Mouse (Mus musculus) fat pad, adult 2 months (tissue): ENCODE measurements around the gene Slc6a6.

ENCODE experiments used
- DNase-seq: peaks from one replicate; pipeline ENCODE4 v3.0.0-alpha.2; 2011; ENCODE audit warnings: low read depth, low spot score; ENCODE audit errors: extremely low read depth

The Slc6a6 gene

GRCm38 (mm10) chr6:91683602-91684473 is at the start of gene Slc6a6:
TSS of gene Slc6a6 (plus strand) at chr6:91684053.
- no peak for DNase-seq

- DNase-seq = no peak
These were observed 49.4 kb upstream of the Slc6a6 start for GRCm38 (mm10) chr6:91634417-91634816.

DNA sequence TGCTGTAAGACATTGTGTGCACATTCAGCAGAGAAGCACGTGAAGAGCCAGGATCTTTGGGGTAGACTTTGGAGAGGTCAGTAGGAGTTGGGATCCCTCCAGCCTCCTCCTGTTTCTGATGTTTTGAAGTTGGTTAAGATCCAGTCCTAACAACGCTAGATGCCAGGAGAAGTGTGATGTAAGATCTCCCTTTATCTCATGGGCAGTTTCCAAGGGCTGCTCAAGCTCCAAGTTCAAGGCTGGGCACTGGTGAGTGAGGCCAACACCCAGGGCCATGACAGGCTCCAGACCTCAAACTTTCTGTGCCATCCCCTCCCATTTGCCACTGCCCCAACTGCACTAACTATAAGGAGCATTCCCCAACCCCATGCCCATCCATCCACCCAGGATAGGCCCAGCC is 49.0 kb upstream of the Slc6a6 start:
- DNase-seq = no peak

- no peak for DNase-seq
These were observed 45.5 kb upstream of the Slc6a6 start for GRCm38 (mm10) chr6:91638204-91638995.

DNA sequence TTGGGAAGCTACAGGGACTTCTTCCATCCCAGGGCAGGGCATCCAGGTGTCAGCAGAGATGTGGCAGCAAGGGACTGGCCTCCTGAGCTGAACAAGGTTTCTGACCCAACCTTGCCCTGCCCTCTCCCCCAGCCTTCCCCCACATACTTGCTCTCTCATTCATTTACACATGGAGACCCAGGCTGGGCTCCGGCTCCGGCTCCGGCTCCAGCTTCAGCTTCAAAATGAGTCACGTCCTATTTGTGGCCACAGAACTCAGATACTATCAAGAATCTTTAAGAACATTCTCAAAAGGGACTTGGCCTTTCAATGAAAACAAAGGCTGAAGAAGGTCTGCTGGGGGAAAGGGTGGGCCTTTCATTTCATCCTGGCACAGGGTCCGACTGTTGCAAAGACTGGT is 40.8 kb upstream of the Slc6a6 start:
- no peak for DNase-seq

- no peak for DNase-seq
These were observed 40.4 kb upstream of the Slc6a6 start for GRCm38 (mm10) chr6:91643416-91643921.

DNA sequence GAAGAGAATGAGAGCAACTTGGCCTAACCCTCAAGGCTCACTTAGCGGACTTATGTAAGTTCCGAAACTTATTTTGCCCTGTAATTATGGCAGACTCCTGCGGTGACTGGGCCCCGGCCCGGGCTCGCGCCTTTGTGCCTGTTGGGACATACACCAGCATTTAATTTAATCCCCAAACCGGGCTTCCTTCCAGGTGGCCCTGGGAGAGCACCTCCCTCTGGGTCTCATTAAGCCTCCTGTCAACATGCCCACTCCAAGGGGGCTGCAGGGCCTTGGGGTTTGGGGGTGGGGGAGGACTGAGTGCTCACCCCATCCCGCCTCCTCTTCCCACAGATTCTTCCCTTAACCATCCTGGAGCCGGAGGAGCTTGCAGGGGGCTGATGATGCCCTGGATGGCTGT is 37.8 kb upstream of the Slc6a6 start:
- no peak for DNase-seq

DNA sequence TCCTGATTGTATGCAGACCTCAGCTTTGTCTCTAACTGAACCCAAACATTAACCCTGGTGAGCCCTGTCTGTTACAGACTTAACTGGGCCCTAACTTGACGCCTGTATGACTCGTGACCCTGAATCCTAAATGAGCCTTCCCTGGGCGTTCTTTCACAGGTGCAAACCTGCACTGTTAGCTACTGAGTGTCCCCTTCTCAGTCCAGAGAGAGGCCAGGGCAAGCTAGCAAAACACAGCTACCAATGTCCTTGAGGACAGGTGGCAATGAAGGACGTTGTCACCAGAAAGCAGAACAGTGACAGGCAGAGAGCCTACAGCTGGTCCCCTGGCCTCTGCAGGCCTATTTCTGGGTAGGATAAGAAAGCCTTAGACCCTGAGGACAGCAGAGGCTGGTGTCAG is 37.0 kb upstream of the Slc6a6 start:
- no peak for DNase-seq

DNA sequence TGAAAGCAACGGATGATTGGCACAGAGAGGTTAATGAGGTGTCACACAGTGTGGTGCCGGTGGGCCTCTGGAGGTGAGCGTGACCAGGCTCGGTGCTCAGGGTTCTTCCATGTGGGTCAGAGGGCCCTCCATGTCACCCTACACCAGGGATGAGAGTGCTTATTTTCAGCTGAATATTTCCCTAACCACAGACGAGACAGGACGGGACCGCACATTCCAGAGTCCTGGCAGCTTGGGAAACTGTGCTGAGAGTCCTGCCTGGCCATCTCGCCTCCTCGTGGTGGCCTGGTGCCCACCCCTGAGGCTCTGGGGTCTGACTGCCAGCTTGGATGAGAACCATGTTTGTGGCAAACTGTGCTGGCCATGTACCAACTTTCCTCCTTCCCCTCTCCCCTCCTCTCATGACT is 36.5 kb upstream of the Slc6a6 start:
- no peak for DNase-seq

DNA sequence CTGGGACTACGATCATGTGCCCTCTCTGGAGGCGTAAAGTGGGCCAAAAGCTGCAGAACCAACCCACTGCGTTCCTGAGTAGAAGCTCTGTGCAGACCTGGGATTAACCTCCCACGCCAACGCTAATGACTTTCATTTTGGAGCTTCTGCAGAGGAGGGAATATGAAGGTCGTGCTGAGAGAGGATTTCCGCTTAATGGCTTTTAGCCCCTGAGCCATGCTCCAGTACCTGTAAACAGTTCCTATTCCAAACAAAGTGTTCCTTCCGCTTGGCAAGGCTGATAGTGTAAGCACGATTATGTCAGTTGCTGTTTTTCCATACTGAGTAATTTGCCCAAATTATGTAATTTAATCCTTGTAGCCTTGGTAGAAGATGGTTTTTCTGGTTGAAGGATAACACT is 33.6 kb upstream of the Slc6a6 start:
- peak; percentile 91 for DNase-seq

DNA sequence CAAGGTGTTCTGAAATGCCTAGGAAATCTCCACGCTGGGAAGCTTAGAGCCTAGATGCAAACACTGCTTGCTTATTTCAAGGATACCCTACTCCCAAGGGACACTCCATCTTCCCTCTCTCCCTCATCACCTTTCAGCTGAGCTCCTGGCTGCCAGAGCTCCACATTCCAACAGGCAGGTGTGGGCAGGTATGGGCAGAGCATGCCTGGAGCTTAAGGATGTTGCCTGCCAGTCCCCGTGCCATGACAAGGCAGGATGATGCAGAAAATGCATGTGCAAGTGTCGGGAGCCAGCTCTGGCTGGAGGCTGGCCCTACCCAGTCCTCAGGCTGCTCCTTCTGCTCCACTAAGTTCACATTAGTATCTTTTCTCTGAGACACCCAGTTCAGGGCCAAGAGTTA is 31.6 kb upstream of the Slc6a6 start:
- no peak for DNase-seq

GRCm38 (mm10) chr6:91655244-91655643 is 28.6 kb upstream of the Slc6a6 start:
- DNase-seq = no peak

- no peak for DNase-seq
These were observed 27.9 kb upstream of the Slc6a6 start for GRCm38 (mm10) chr6:91655874-91656433.

GRCm38 (mm10) chr6:91658288-91658687 is 25.6 kb upstream of the Slc6a6 start:
- DNase-seq = no peak

- no peak for DNase-seq
These were observed 23.9 kb upstream of the Slc6a6 start for GRCm38 (mm10) chr6:91659841-91660509.

- DNase-seq = no peak
These were observed 21.6 kb upstream of the Slc6a6 start for GRCm38 (mm10) chr6:91662301-91662700.

- no peak for DNase-seq
These were observed 20.2 kb upstream of the Slc6a6 start for GRCm38 (mm10) chr6:91663616-91664015.

GRCm38 (mm10) chr6:91665267-91665666 is 18.6 kb upstream of the Slc6a6 start:
- no peak for DNase-seq

DNA sequence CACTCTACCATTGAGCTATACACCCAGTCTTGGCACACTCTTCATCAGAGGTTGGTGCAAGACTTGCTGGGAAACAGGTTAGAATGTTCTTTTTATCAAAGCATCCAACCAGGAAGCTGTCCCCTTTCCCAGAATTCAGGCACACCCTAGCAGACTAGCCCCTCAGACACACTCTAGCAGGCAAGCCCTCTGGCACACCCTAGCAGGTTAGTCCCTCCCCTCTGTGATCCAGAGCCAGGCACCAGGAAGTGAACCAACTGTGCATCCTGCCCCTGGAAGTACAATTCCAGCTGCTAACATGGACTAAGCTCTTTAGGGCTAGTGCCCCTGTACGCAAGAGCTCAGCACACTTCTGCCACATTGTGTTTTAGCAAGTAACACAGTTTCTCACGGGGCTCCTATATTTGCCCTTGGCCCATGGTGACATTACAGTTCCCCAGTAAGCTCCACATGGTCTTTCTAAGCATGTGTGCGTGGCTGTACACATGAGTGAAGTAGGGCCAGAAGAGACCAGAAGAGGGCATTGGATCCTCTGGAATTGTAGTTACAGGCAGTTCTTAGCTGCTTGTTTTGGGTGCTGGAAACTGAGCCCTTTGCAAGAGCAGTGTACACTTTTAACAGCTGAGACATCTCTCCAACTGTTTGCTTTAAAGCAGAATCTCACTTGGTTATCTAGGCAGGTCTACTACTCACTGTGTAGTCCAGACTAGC is 17.7 kb upstream of the Slc6a6 start:
- DNase-seq = no peak

GRCm38 (mm10) chr6:91667141-91667540 is 16.7 kb upstream of the Slc6a6 start:
- DNase-seq = no peak
